Mouse (Mus musculus) ES-Bruce4 (cell line): ENCODE data around the gene Dagla. TPM values are rescaled to one million over a fixed set of nuclear protein-coding genes. Genes with fewer than 3 reads are reported as not detected.
A peak's percentile ranks its signal among the peaks of the same experiment; 100 is the strongest.

Source experiments
- H3K27ac ChIP-seq: 2 replicates; pipeline ENCODE4 v1.5.1; 2012; ENCODE audit warnings: low read length, inconsistent platforms; ENCODE audit not compliant: insufficient read depth
- H3K27me3 ChIP-seq: 2 replicates; pipeline ENCODE4 v1.6.1; 2012; ENCODE audit warnings: mild to moderate bottlenecking, low read length, inconsistent platforms; ENCODE audit not compliant: control insufficient read depth, poor library complexity, insufficient read depth, severe bottlenecking
- H3K36me3 ChIP-seq: 2 replicates; pipeline ENCODE4 v1.6.1; 2012; ENCODE audit warnings: inconsistent platforms, mild to moderate bottlenecking, low read length, moderate library complexity; ENCODE audit not compliant: control insufficient read depth, poor library complexity, insufficient read depth, severe bottlenecking
- H3K4me1 ChIP-seq: one replicate; pipeline ENCODE4 v1.8.1; 2011; ENCODE audit warnings: low read length; ENCODE audit not compliant: control insufficient read depth, insufficient read depth
- H3K4me3 ChIP-seq: 2 replicates; pipeline ENCODE4 v1.5.1; 2011; ENCODE audit warnings: low read depth, mild to moderate bottlenecking, low read length
- H3K9ac ChIP-seq: 2 replicates; pipeline ENCODE4 v1.6.1; 2012; ENCODE audit warnings: low read depth, mild to moderate bottlenecking, inconsistent platforms; ENCODE audit not compliant: poor library complexity, severe bottlenecking
- H3K9me3 ChIP-seq: replicated peaks from 2 replicates; pipeline ENCODE4 v1.6.1; 2012; ENCODE audit warnings: mild to moderate bottlenecking, low read length, inconsistent platforms; ENCODE audit not compliant: control insufficient read depth, poor library complexity, insufficient read depth, severe bottlenecking
- CTCF ChIP-seq: IDR thresholded peaks from one replicate; pipeline ENCODE4 v1.8.1; 2011; ENCODE audit warnings: low read depth, low read length
- EP300 ChIP-seq: IDR thresholded peaks from 2 replicates; pipeline ENCODE4 v1.6.1; 2011; ENCODE audit warnings: low read depth, low read length; ENCODE audit not compliant: insufficient read depth
- POLR2A ChIP-seq: IDR thresholded peaks from one replicate; pipeline ENCODE4 v1.8.1; 2011; ENCODE audit warnings: low read length; ENCODE audit not compliant: insufficient read depth
- polyA plus RNA-seq: library from polyadenylated mRNA; stranded (reverse); fragments of >200 nt; gene quantifications from 2 replicates; pipeline ENCODE4 v1.2.4, GENCODE M21; 2011; ENCODE audit warnings: low read depth; ENCODE audit not compliant: missing spikeins, insufficient read depth, insufficient read length

Dagla gene
- polyA plus RNA-seq, 1 experiment: 1.2 TPM

- no peak for TF ChIP-seq POLR2A
- TF ChIP-seq EP300: no peak
- no peak for TF ChIP-seq CTCF
- Histone ChIP-seq H3K36me3 (no peaks in the 10 kb centered on the region), H3K27me3 (no peaks in the 10 kb centered on the region), H3K27ac (no peak overlapping the region), H3K4me3 (no peak overlapping the region), H3K9ac (no peak overlapping the region), H3K4me1 (no peaks in the 10 kb centered on the region), H3K9me3 (no peaks in the 10 kb centered on the region)
Observed at GRCm38 (mm10) chr19:10298268-10298667, 6.4 kb downstream of the Dagla start.

- Histone ChIP-seq H3K4me1 (no peaks in the 10 kb centered on the region), H3K27me3 (no peaks in the 10 kb centered on the region), H3K9ac (no peak overlapping the region), H3K4me3 (no peak overlapping the region), H3K27ac (no peak overlapping the region), H3K9me3 (no peaks in the 10 kb centered on the region), H3K36me3 (no peaks in the 10 kb centered on the region)
- TF ChIP-seq CTCF: no peak
- TF ChIP-seq POLR2A: no peak
- no peak for TF ChIP-seq EP300
Observed at GRCm38 (mm10) chr19:10297041-10297503, 7.6 kb downstream of the Dagla start.

- no peaks in the 10 kb centered on the region for H3K9me3 ChIP-seq
- no peak for TF ChIP-seq EP300
- TF ChIP-seq CTCF: no peak
- TF ChIP-seq POLR2A: no peak
- no peak overlapping the region for H3K9ac ChIP-seq
- no peaks in the 10 kb centered on the region for H3K36me3 ChIP-seq
- no peaks in the 10 kb centered on the region for H3K4me1 ChIP-seq
- H3K27me3 ChIP-seq: no peaks in the 10 kb centered on the region
- H3K4me3 ChIP-seq: no peak overlapping the region
- H3K27ac ChIP-seq: no peak overlapping the region
Observed at GRCm38 (mm10) chr19:10296306-10296705, 8.4 kb downstream of the Dagla start.

- Histone ChIP-seq H3K4me1 (no peaks in the 10 kb centered on the region), H3K9me3 (no peaks in the 10 kb centered on the region), H3K27ac (no peak overlapping the region), H3K27me3 (no peaks in the 10 kb centered on the region), H3K9ac (peak overlapping the region; percentile 23; the same call in 1 of the 2 replicates), H3K36me3 (no peaks in the 10 kb centered on the region), H3K4me3 (0 out of 2 replicates have a peak overlapping the region, but pooled peaks have one; percentile 12)
- TF ChIP-seq EP300: no peak
Observed at GRCm38 (mm10) chr19:10294631-10295562, 9.8 kb downstream of the Dagla start.

GRCm38 (mm10) chr19:10293987-10294386 is 10.7 kb downstream of the Dagla start:
- Histone ChIP-seq H3K4me3 (no peak overlapping the region), H3K27ac (no peak overlapping the region), H3K4me1 (no peaks in the 10 kb centered on the region), H3K9me3 (no peaks in the 10 kb centered on the region), H3K36me3 (no peaks in the 10 kb centered on the region), H3K27me3 (no peaks in the 10 kb centered on the region), H3K9ac (no peak overlapping the region)
- no peak for TF ChIP-seq POLR2A
- TF ChIP-seq EP300: no peak
- TF ChIP-seq CTCF: no peak

GRCm38 (mm10) chr19:10291896-10292490 is 12.7 kb downstream of the Dagla start:
- H3K27ac ChIP-seq: no peak overlapping the region
- no peak overlapping the region for H3K4me3 ChIP-seq
- H3K27me3 ChIP-seq: no peaks in the 10 kb centered on the region
- H3K9me3 ChIP-seq: no peaks in the 10 kb centered on the region
- no peak overlapping the region for H3K9ac ChIP-seq
- no peaks in the 10 kb centered on the region for H3K4me1 ChIP-seq
- TF ChIP-seq EP300: no peak
- no peak for TF ChIP-seq POLR2A
- H3K36me3 ChIP-seq: no peaks in the 10 kb centered on the region
